Mouse (Mus musculus) hindbrain, embryonic 16.5 days (tissue): ENCODE results near the gene Morc4. TPM values are rescaled to one million over a fixed set of nuclear protein-coding genes. Genes with fewer than 3 reads are reported as not detected.

Source experiments
- ATAC-seq: fragments of 200-750 bp; cut with Nextera tagmentation; 2 replicates; pipeline ENCODE4 v1.8.0; 2017; ENCODE audit warnings: moderate TSS enrichment, moderate library complexity
- H3K27ac ChIP-seq: fragments of 300-500 bp; sonication (generic); 2 replicates; pipeline ENCODE4 v1.5.1; 2014; ENCODE audit warnings: low read depth, mild to moderate bottlenecking, control low read depth, low read length, moderate library complexity
- H3K27me3 ChIP-seq: fragments of 300-500 bp; sonication (generic); replicated peaks from 2 replicates; pipeline ENCODE4 v1.6.1; 2014; ENCODE audit warnings: low read length; ENCODE audit not compliant: control insufficient read depth, insufficient read depth
- H3K36me3 ChIP-seq: fragments of 300-500 bp; sonication (generic); 2 replicates; pipeline ENCODE4 v1.6.1; 2014; ENCODE audit warnings: mild to moderate bottlenecking, low read length, moderate library complexity, mixed read lengths; ENCODE audit not compliant: control insufficient read depth, insufficient read depth
- H3K4me1 ChIP-seq: fragments of 300-500 bp; sonication (generic); 2 replicates; pipeline ENCODE4 v1.6.1; 2014; ENCODE audit warnings: low read depth, low read length; ENCODE audit not compliant: control insufficient read depth, insufficient read depth
- H3K4me2 ChIP-seq: fragments of 300-500 bp; sonication (generic); 2 replicates; pipeline ENCODE4 v1.6.1; 2014; ENCODE audit warnings: mild to moderate bottlenecking, low read length, control low read depth, moderate library complexity
- H3K4me3 ChIP-seq: fragments of 300-500 bp; sonication (generic); 2 replicates; pipeline ENCODE4 v1.5.1; 2014; ENCODE audit warnings: mild to moderate bottlenecking, low read length, control low read depth, moderate library complexity
- H3K9ac ChIP-seq: fragments of 300-500 bp; sonication (generic); 2 replicates; pipeline ENCODE4 v1.6.1; 2014; ENCODE audit warnings: low read depth, mild to moderate bottlenecking, control low read depth, low read length, moderate library complexity
- H3K9me3 ChIP-seq: fragments of 300-500 bp; sonication (generic); 2 replicates; pipeline ENCODE4 v1.6.1; 2014; ENCODE audit warnings: mild to moderate bottlenecking, low read length, moderate library complexity; ENCODE audit not compliant: control insufficient read depth
- WGBS: fragments of 180-500 bp; shearing (Covaris S2); extraction: QIAGEN DNeasy Blood & Tissue Kit; methylation state at CpG from one replicate; pipeline ENCODE4 v1.1.7; 2014; 5-methylcytosine and 5-hydroxymethylcytosine counted together
- polyA plus RNA-seq: library from polyadenylated mRNA; unstranded; fragments of >200 nt; fragmentation: Nextera tagmentation; extraction: Ambion mirVana; gene quantifications from 2 replicates; pipeline ENCODE4 v1.2.1, GENCODE M21; 2015

The Morc4 gene
- 2.6 and 5.3 TPM in 2 replicates for polyA plus RNA-seq

DNA sequence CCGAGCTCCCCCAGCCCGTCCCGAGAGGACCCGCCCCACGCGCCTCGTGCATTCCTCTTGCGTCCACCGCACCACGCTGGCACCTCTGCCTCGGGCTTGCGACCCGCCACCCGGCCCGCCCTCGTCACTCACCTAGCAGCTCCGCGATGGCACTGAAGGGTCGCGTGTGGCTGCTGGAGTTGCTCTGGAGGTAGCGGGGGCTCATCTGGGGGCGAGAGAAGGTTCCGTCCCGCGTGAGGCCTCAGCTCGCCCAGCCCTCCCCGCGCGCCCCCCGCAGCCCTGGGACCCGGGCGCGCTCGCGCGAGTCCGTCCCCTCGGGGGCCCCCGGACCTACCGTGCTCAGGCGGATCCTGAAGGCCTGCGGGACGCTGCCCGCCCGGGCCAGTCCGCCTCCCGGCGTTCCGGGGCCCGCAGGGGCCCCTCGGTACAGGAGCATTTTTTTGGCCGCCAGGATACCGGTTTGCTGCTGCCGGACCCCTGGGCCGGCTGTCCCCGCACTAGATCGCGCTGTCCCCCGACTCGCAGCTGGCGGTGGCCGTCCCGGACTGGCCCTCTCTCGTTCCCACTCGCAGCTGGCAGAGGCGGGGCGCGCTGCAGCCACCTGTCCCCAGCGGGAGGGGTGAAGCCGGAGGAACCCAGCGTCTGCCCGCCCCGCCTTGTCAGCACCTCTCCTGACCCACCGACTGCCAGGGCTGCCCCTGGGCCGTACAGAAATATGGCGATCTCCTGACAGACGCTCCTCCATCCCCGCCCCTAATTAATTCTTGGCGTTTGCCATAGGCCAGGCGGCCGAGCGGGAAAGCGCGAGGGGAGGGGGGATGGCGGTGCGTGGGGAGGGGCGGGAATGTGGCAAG, at the start of gene Morc4:
Morc4 (minus strand) TSS at position 740 of the 854 bp plus-strand sequence.
- Histone ChIP-seq H3K4me3 (peak within 1 kb of the TSS; percentile 64), H3K36me3 (no peaks in the 10 kb centered on the region), H3K27ac (peak within 1 kb of the TSS; percentile 19; the same call in 1 of the 2 replicates), H3K4me2 (peak within 1 kb of the TSS; percentile 70), H3K9ac (peak within 1 kb of the TSS; percentile 69), H3K4me1 (no peaks in the 10 kb centered on the region), H3K27me3 (0 out of 2 replicates have a peak, but pooled peaks cover 2% of the 10 kb centered on the region), H3K9me3 (no peaks in the 10 kb centered on the region)
- 19% methylated on average over 54 of the region's 87 CpGs for WGBS
- peak; percentile 96 for ATAC-seq

DNA sequence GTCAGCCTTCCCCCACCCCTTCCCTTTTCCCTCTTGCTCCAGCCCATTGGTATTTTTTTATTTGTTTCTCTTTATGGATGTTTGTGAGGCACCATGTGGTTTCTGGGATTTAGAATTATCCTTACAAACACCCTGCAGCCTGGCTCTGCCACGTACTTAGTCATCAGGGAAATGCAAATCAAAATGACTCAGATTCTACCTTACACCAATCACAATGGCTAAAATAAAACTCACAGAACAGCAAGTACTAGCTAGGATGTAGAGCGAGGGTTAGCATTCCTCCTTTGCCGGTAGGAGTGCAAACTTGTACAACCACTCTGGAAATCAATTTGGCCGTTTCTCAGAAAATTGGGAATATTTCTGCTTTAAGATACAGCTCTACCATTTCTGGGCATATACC, 49.1 kb upstream of the Morc4 start:
- Histone ChIP-seq H3K9me3 (no peaks in the 10 kb centered on the region), H3K4me1 (no peaks in the 10 kb centered on the region), H3K4me2 (no peak overlapping the region), H3K27ac (no peak overlapping the region), H3K9ac (no peak overlapping the region), H3K36me3 (no peaks in the 10 kb centered on the region), H3K27me3 (no peaks in the 10 kb centered on the region), H3K4me3 (no peak overlapping the region)
- WGBS: 87% methylated on average over 4 of the region's 4 CpGs
- ATAC-seq: no peak

DNA sequence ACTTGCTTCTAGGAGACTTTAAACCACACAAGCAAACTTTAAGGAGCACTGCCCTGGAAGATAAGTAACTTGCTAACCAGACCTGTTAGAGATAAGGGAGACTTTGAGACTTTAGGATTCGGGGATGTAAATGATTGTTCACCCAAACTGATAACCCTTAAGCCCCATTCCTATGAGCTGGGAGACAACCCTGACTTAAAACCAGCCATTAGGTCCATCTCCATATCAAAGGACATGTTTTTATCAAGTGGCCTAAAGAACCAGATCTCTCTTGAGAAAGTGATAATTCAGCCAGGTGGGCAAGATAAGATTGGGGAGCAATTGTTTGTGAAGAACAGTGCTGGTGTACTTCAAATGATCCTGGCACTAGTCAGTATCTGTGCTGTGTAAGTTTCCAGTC, 19.9 kb upstream of the Morc4 start:
- Histone ChIP-seq H3K9ac (no peak overlapping the region), H3K27ac (no peak overlapping the region), H3K9me3 (no peaks in the 10 kb centered on the region), H3K4me2 (no peak overlapping the region), H3K4me3 (no peak overlapping the region), H3K27me3 (no peaks in the 10 kb centered on the region), H3K4me1 (no peaks in the 10 kb centered on the region), H3K36me3 (no peaks in the 10 kb centered on the region)
- 85% methylated on average over 1 of the region's 1 CpGs for WGBS
- ATAC-seq: no peak

DNA sequence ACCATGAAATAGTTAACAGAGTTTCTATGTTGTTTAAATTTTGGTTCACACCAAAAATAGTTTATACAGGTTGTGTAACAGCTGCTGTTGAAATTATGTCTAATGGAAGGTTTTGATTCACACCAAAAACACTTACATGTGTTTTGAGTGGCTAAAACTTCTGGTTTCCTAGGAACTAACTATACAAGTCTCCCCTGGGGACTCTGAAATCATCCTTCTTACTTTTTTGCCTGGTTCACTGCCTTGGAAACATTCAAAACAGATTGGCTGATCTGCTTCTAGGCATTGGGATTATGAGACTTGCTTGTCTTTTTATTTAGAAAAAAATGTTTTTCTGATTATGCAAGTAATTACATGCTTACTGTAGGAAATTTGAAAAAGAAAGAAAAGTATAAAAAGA, 11.7 kb upstream of the Morc4 start:
- no peak for ATAC-seq
- Histone ChIP-seq H3K27ac (no peak overlapping the region), H3K4me1 (no peaks in the 10 kb centered on the region), H3K27me3 (peaks cover 2% of the 10 kb centered on the region; the same call in 1 of the 2 replicates), H3K4me2 (no peak overlapping the region), H3K36me3 (no peaks in the 10 kb centered on the region), H3K4me3 (no peak overlapping the region), H3K9ac (no peak overlapping the region), H3K9me3 (no peaks in the 10 kb centered on the region)

DNA sequence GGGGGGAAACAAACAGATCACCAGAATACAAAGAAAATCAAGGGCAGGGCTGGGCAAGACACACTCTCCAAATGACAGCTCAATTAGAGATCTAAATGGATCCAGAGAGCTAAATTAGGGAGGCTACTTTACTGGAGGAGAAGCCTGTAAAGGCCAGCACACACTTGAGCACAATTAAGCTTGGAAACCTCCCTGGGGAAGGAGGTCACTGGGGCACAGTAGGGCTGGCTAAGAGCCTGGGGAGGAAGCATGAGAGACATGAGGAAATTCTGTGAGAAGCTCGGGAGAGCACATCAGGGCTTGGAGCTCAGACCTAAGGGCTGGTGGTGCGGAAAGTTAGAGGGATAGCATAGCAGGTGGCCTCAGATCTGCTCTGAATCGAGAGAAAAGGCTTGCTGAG, 6.5 kb upstream of the Morc4 start:
- Histone ChIP-seq H3K9ac (no peak overlapping the region), H3K36me3 (no peaks in the 10 kb centered on the region), H3K9me3 (no peaks in the 10 kb centered on the region), H3K4me2 (no peak overlapping the region), H3K27ac (no peak overlapping the region), H3K4me1 (no peaks in the 10 kb centered on the region), H3K4me3 (no peak overlapping the region), H3K27me3 (0 out of 2 replicates have a peak, but pooled peaks cover 2% of the 10 kb centered on the region)
- WGBS: 26% methylated on average over 3 of the region's 3 CpGs
- no peak for ATAC-seq

DNA sequence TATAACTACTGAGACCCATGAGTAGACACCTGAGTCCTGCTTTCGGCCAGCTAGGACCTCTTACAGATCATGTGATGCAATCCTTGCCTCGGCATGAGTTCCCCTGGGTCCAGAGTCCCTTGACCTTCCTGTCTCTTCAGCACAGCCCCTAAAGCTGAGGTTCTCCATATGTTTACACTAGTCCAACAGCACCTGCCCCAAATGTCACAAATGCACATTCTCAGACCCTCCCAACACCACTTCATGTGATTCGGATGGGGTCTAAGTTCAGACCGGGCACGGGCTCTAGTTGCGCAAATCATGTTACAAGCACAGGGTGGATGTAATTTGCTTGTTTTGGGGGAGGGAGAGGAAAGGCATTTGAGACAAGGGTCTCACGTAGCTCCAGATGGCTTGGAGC, 5.6 kb upstream of the Morc4 start:
- ATAC-seq: no peak
- 87% methylated on average over 7 of the region's 7 CpGs for WGBS
- Histone ChIP-seq H3K9ac (no peak overlapping the region), H3K27ac (no peak overlapping the region), H3K4me2 (no peak overlapping the region), H3K4me1 (no peaks in the 10 kb centered on the region), H3K27me3 (0 out of 2 replicates have a peak, but pooled peaks cover 2% of the 10 kb centered on the region), H3K36me3 (no peaks in the 10 kb centered on the region), H3K4me3 (no peak overlapping the region), H3K9me3 (no peaks in the 10 kb centered on the region)

DNA sequence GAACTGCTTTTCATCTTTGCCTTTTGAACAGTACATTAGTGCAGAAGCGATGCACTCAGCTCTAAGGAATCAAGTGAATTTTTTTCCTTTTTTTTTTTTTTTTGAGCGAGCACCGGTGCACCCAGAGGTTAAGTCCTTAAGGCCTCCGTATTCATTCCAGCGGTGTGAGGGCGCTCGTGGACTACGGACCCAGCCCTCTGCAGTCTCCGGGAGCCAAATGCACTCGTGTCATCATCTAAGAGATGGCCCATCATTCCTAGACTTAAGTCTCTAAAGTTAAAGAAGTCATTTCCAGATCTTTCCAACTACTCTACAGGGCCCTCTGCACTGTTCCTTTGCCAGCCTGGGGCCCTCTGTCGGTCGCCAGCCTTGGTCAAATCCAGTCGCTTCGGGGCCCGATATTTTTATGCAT, 1.2 kb downstream of the Morc4 start:
- H3K9me3 ChIP-seq: no peaks in the 10 kb centered on the region
- H3K4me3 ChIP-seq: peak overlapping the region; percentile 64
- no peak overlapping the region for H3K27ac ChIP-seq
- ATAC-seq: peak; percentile 23
- no peaks in the 10 kb centered on the region for H3K4me1 ChIP-seq
- H3K4me2 ChIP-seq: peak overlapping the region; percentile 70
- peak overlapping the region; percentile 69; the same call in 1 of the 2 replicates for H3K9ac ChIP-seq
- WGBS: 17% methylated on average over 15 of the region's 15 CpGs
- 0 out of 2 replicates have a peak, but pooled peaks cover 2% of the 10 kb centered on the region for H3K27me3 ChIP-seq
- no peaks in the 10 kb centered on the region for H3K36me3 ChIP-seq

DNA sequence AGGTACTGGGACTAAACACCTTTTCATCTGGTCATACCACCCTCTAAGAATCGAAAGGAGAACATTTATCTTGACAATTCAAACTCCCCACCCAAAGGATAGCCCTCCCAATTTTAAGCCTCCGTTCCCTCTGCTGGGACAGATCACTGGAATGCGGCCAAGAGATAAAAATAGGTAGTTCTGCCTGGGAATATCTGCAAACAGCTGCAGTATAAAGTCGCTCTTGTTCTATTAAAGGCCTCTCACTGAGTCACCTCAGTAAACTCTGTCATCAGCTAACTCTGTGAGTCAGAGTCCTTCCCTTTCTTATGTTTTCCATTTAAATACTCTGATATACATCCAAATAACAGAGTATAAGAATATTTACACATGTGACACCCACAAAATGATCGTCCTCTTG, 12.1 kb downstream of the Morc4 start:
- Histone ChIP-seq H3K4me3 (no peak overlapping the region), H3K4me2 (no peak overlapping the region), H3K9ac (no peak overlapping the region), H3K27me3 (no peaks in the 10 kb centered on the region), H3K4me1 (no peaks in the 10 kb centered on the region), H3K36me3 (no peaks in the 10 kb centered on the region), H3K27ac (no peak overlapping the region), H3K9me3 (no peaks in the 10 kb centered on the region)
- ATAC-seq: no peak
- 77% methylated on average over 5 of the region's 5 CpGs for WGBS

DNA sequence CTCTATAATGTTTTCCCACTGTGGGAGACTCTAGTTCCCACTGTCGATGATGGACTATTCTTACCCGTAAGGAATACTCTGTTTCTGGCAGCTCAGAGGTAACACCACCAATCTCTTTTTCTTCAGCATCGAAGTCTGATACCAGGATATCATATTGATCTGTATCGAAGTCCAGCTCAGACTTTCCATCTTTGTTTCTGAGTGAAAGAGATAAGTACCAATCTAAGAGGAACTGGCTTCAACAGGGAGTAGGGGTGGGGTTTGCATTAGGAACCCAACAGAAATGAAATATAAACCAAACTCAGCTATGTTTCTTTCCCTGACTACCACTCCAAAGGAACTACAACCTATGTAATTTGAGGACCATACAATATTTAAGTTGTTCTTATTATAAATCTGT, 16.7 kb downstream of the Morc4 start:
- H3K9me3 ChIP-seq: no peaks in the 10 kb centered on the region
- no peak overlapping the region for H3K4me3 ChIP-seq
- H3K27me3 ChIP-seq: no peaks in the 10 kb centered on the region
- WGBS: 93% methylated on average over 4 of the region's 4 CpGs
- H3K36me3 ChIP-seq: no peaks in the 10 kb centered on the region
- H3K4me2 ChIP-seq: no peak overlapping the region
- H3K27ac ChIP-seq: no peak overlapping the region
- H3K4me1 ChIP-seq: no peaks in the 10 kb centered on the region
- ATAC-seq: no peak
- H3K9ac ChIP-seq: no peak overlapping the region
